Mouse (Mus musculus) heart, embryonic 16.5 days (tissue): ENCODE measurements around the gene Yeats4. TPM values are rescaled to one million over a fixed set of nuclear protein-coding genes. Genes with fewer than 3 reads are reported as not detected.

Experiments
- ATAC-seq: fragments of 200-750 bp; cut with Nextera tagmentation; replicated peaks from 2 replicates; pipeline ENCODE4 v1.8.0; 2017; ENCODE audit warnings: moderate number of reproducible peaks; ENCODE audit not compliant: insufficient read depth, low FRiP score; ENCODE audit errors: extremely low read depth
- H3K27ac ChIP-seq: fragments of 300-500 bp; sonication (generic); 2 replicates; pipeline ENCODE4 v1.5.1; 2014; ENCODE audit warnings: mild to moderate bottlenecking, low read length, control low read depth, moderate library complexity
- H3K27me3 ChIP-seq: fragments of 300-500 bp; sonication (generic); 2 replicates; pipeline ENCODE4 v1.6.1; 2014; ENCODE audit warnings: low read length, mixed read lengths; ENCODE audit not compliant: control insufficient read depth, insufficient read depth
- H3K36me3 ChIP-seq: fragments of 300-500 bp; sonication (generic); 2 replicates; pipeline ENCODE4 v1.6.1; 2014; ENCODE audit not compliant: control insufficient read depth, insufficient read depth
- H3K4me1 ChIP-seq: fragments of 300-500 bp; sonication (generic); 2 replicates; pipeline ENCODE4 v1.6.1; 2014; ENCODE audit warnings: low read length, mixed read lengths; ENCODE audit not compliant: control insufficient read depth, insufficient read depth
- H3K4me2 ChIP-seq: fragments of 300-500 bp; sonication (generic); 2 replicates; pipeline ENCODE4 v1.6.1; 2014; ENCODE audit warnings: low read depth, mild to moderate bottlenecking, control low read depth, low read length
- H3K4me3 ChIP-seq: fragments of 300-500 bp; sonication (generic); 2 replicates; pipeline ENCODE4 v1.5.1; 2014; ENCODE audit warnings: mild to moderate bottlenecking, control low read depth, low read length
- H3K9ac ChIP-seq: fragments of 300-500 bp; sonication (generic); 2 replicates; pipeline ENCODE4 v1.6.1; 2014; ENCODE audit warnings: low read length, control low read depth
- H3K9me3 ChIP-seq: fragments of 300-500 bp; sonication (generic); replicated peaks from 2 replicates; pipeline ENCODE4 v1.6.1; 2016; ENCODE audit warnings: low read length; ENCODE audit not compliant: control insufficient read depth
- WGBS: fragments of 180-500 bp; shearing (Covaris S2); extraction: QIAGEN DNeasy Blood & Tissue Kit; methylation state at CpG from one replicate; pipeline ENCODE4 v1.1.7; 2014; 5-methylcytosine and 5-hydroxymethylcytosine counted together
- polyA plus RNA-seq: library from polyadenylated mRNA; unstranded; fragments of >200 nt; fragmentation: Nextera tagmentation; extraction: Ambion mirVana; gene quantifications from 2 replicates; pipeline ENCODE4 v1.2.1, GENCODE M21; 2015

The Yeats4 gene
- polyA plus RNA-seq, 1 experiment from 2014 or later: 54.8 TPM

- Histone ChIP-seq H3K4me2 (peak overlapping the region; percentile 86), H3K4me1 (peaks cover 15% of the 10 kb centered on the region), H3K4me3 (peak overlapping the region; percentile 84), H3K36me3 (peaks cover 29% of the 10 kb centered on the region), H3K27ac (no peak overlapping the region; the same call in 1 of the 2 replicates), H3K27me3 (no peaks in the 10 kb centered on the region), H3K9ac (peak overlapping the region; percentile 96), H3K9me3 (no peaks in the 10 kb centered on the region)
- peak; percentile 7; the same call in 1 of the 2 replicates for ATAC-seq
- WGBS: 0% methylated on average over 9 of the region's 9 CpGs
Observed at GRCm38 (mm10) chr10:117223758-117224101, 577 bp downstream of the Yeats4 start.

GRCm38 (mm10) chr10:117222821-117223220 lies 1.5 kb downstream of the Yeats4 start:
- no peak overlapping the region for H3K4me3 ChIP-seq
- no peaks in the 10 kb centered on the region for H3K27me3 ChIP-seq
- no peak for ATAC-seq
- 73% methylated on average over 3 of the region's 3 CpGs for WGBS
- 0 out of 2 replicates have a peak overlapping the region, but pooled peaks have one; percentile 86 for H3K4me2 ChIP-seq
- H3K36me3 ChIP-seq: peaks cover 38% of the 10 kb centered on the region
- peak overlapping the region; percentile 25; the same call in 1 of the 2 replicates for H3K9ac ChIP-seq
- no peaks in the 10 kb centered on the region for H3K9me3 ChIP-seq
- no peak overlapping the region for H3K27ac ChIP-seq
- peaks cover 15% of the 10 kb centered on the region for H3K4me1 ChIP-seq

- WGBS: 97% methylated on average over 8 of the region's 8 CpGs
- Histone ChIP-seq H3K4me1 (peaks cover 6% of the 10 kb centered on the region), H3K27ac (no peak overlapping the region), H3K27me3 (no peaks in the 10 kb centered on the region), H3K4me2 (no peak overlapping the region), H3K9ac (no peak overlapping the region), H3K9me3 (no peaks in the 10 kb centered on the region), H3K4me3 (no peak overlapping the region), H3K36me3 (peaks cover 69% of the 10 kb centered on the region)
- no peak for ATAC-seq
Observed at GRCm38 (mm10) chr10:117218351-117218750, 6.0 kb downstream of the Yeats4 start.

GRCm38 (mm10) chr10:117217246-117217840 lies 7.0 kb downstream of the Yeats4 start:
- Histone ChIP-seq H3K27me3 (no peaks in the 10 kb centered on the region), H3K4me1 (no peaks in the 10 kb centered on the region), H3K4me2 (no peak overlapping the region), H3K9ac (no peak overlapping the region), H3K9me3 (no peaks in the 10 kb centered on the region), H3K27ac (no peak overlapping the region), H3K36me3 (peaks cover 67% of the 10 kb centered on the region), H3K4me3 (no peak overlapping the region)
- WGBS: 78% methylated on average over 20 of the region's 20 CpGs
- no peak for ATAC-seq

GRCm38 (mm10) chr10:117216793-117217192 lies 7.5 kb downstream of the Yeats4 start:
- ATAC-seq: no peak
- no peak overlapping the region for H3K4me3 ChIP-seq
- no peaks in the 10 kb centered on the region for H3K9me3 ChIP-seq
- no peak overlapping the region for H3K9ac ChIP-seq
- H3K27me3 ChIP-seq: no peaks in the 10 kb centered on the region
- no peak overlapping the region for H3K27ac ChIP-seq
- no peaks in the 10 kb centered on the region for H3K4me1 ChIP-seq
- 66% methylated on average over 5 of the region's 5 CpGs for WGBS
- peaks cover 61% of the 10 kb centered on the region for H3K36me3 ChIP-seq
- no peak overlapping the region for H3K4me2 ChIP-seq

- no peaks in the 10 kb centered on the region for H3K9me3 ChIP-seq
- no peak overlapping the region for H3K27ac ChIP-seq
- H3K36me3 ChIP-seq: peaks cover 54% of the 10 kb centered on the region
- no peak overlapping the region for H3K4me2 ChIP-seq
- H3K9ac ChIP-seq: no peak overlapping the region
- H3K4me1 ChIP-seq: no peaks in the 10 kb centered on the region; the same call in 1 of the 2 replicates
- 88% methylated on average over 9 of the region's 9 CpGs for WGBS
- H3K27me3 ChIP-seq: no peaks in the 10 kb centered on the region
- no peak overlapping the region for H3K4me3 ChIP-seq
- no peak for ATAC-seq
Observed at GRCm38 (mm10) chr10:117216132-117216495, 8.2 kb downstream of the Yeats4 start.

- Histone ChIP-seq H3K4me3 (no peak overlapping the region), H3K9ac (no peak overlapping the region), H3K4me2 (no peak overlapping the region), H3K9me3 (no peaks in the 10 kb centered on the region), H3K4me1 (peaks cover 5% of the 10 kb centered on the region), H3K27ac (no peak overlapping the region), H3K27me3 (no peaks in the 10 kb centered on the region), H3K36me3 (peaks cover 52% of the 10 kb centered on the region)
- 84% methylated on average over 25 of the region's 25 CpGs for WGBS
- ATAC-seq: no peak
Observed at GRCm38 (mm10) chr10:117215409-117216131, 8.7 kb downstream of the Yeats4 start.

GRCm38 (mm10) chr10:117211023-117211422 lies 13.3 kb downstream of the Yeats4 start:
- no peaks in the 10 kb centered on the region for H3K27me3 ChIP-seq
- peaks cover 14% of the 10 kb centered on the region for H3K36me3 ChIP-seq
- H3K9me3 ChIP-seq: no peaks in the 10 kb centered on the region
- H3K4me1 ChIP-seq: peaks cover 14% of the 10 kb centered on the region
- 79% methylated on average over 6 of the region's 6 CpGs for WGBS
- H3K27ac ChIP-seq: no peak overlapping the region
- H3K9ac ChIP-seq: no peak overlapping the region
- ATAC-seq: no peak
- H3K4me2 ChIP-seq: no peak overlapping the region
- H3K4me3 ChIP-seq: no peak overlapping the region

GRCm38 (mm10) chr10:117209469-117209938 lies 14.8 kb downstream of the Yeats4 start:
- H3K9me3 ChIP-seq: no peaks in the 10 kb centered on the region
- peak overlapping the region; percentile 36 for H3K4me3 ChIP-seq
- H3K4me1 ChIP-seq: peaks cover 14% of the 10 kb centered on the region
- no peak overlapping the region for H3K27ac ChIP-seq
- peaks cover under 1% of the 10 kb centered on the region for H3K36me3 ChIP-seq
- peak overlapping the region; percentile 63 for H3K4me2 ChIP-seq
- H3K27me3 ChIP-seq: no peaks in the 10 kb centered on the region
- peak; percentile 62 for ATAC-seq
- H3K9ac ChIP-seq: peak overlapping the region; percentile 61
- WGBS: 10% methylated on average over 11 of the region's 11 CpGs
